Mouse (Mus musculus) layer of hippocampus, adult 8-10 months (tissue): ENCODE measurements around the gene Bach2. TPM values are rescaled to one million over a fixed set of nuclear protein-coding genes. Genes with fewer than 3 reads are reported as not detected.

Source experiments
- DNase-seq, 2 experiments: peaks; one replicate each; pipeline ENCODE4 v3.0.0; 2022; ENCODE audit warnings: low spot score in 2 of 2
- total RNA-seq, 4 experiments: library from RNA; stranded (reverse); gene quantifications; 2 replicates each; pipeline ENCODE4 v1.2.4; 2022

Gene Bach2
- total RNA-seq, 4 experiments from 2014 or later, result 15.1 to 17.9 (median 17.0) TPM

DNA sequence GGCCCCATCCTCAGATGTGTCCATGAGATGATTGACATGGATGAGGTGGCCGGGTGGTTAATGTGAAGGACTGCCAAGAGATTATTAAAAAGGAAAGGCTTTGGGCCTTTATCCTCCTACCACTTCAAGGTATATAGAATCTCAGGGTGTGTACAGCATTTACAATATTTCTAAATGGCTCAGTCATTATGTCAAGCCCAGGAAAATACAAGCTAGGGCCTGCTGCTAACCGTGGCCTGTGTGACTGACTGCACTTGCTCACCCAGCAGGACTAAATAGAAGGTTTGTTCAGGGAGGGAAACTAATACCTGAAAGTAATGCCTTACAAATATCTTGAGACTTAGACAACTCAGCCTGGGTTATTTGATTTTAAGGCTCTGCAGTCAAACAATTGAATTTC, 283.4 kb downstream of the Bach2 start:
- DNase-seq, result no peak

DNA sequence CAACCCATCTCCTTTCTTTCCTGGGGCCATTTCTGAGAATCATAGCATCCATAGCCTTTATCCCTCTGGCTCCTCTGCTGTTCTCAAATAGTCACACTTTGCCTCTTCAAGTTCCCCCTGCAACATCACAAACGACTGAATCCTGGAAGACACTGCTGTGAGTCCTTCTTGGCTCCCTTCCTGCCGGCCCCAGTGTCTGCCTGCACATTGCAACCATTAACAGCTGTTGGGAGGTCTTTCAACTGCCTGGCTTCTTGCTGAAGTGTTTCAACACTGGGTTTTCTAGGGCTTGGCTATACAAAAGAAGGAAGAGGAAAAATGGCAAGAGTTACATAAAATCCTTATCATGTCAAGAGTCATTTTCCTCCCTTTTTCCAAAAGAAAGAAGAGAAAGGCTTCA, 285.7 kb downstream of the Bach2 start:
- DNase-seq, result no peak

DNA sequence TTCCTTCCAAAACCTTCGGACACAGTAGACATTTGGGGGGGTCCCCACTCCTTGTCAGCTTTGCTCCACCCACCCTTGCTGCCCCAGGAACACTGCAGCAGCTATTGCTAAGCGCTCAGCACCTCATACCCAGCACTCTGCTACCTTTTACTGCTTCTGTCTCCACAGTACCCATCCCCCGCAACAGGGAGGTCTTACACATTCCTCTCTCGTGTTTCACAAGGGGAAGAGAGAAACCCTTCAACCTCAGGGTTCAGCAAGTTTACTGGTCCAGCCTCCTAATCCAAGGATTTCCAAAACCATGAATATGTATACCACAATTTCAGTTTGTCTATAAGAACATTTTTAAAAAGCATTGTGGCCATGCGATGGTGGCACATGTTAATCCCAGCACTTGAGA, 286.4 kb downstream of the Bach2 start:
- no peak for DNase-seq

DNA sequence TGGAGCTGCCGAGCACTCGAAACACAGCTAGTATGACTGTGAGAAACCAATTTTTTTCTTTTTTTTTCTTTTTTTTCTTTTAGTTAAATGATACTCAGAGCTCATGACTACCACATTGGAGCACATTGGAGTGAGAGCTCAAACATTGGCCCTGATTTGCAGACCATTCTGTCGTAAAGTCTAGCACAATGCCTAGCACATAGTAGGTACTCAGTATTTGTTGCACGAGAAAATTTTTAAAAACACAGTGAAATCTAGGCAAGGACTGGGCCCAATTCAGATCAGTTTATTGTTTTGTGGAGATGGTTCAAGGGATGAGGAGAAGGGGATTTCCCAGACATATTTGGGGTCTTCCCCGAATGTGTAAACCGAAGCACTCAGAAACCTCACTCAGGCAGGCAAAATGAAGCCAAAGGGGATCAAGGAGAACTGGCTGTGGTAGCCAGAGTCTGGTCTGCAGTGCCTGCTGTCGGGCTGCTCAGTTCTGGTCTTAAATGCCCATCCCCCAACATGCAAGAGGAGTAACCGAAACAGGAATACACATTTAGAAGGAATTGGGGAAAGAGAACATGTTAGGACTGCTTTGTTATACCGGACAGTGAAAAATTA, 287.7 kb downstream of the Bach2 start:
- DNase-seq, result no peak

DNA sequence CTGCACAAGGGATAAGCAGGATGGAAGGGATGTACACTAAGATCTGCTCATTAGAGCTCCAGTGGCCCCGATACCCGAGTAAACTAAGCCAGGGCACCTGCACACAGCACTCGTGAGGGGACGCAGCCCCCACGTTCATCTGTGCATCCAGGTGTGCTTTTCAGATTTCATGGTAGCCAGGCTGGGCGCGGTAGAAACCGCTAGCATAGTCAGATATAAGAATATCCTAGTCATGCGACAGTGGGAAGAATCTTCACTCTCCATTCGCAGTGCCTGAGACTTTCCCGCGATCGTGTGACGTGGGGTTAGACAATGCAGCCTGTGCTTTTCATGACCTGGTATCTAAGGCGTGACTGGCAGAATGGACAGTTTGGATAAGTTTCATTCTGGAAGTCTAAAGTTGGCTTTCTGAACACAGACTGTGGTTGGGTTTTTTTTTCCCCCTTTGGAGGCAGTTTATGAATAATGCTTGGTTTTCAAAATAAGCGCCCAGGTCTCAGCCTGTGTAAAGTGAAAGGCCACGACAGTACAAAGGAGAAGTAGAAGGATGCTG, 290.9 kb downstream of the Bach2 start:
- DNase-seq, result no peak

DNA sequence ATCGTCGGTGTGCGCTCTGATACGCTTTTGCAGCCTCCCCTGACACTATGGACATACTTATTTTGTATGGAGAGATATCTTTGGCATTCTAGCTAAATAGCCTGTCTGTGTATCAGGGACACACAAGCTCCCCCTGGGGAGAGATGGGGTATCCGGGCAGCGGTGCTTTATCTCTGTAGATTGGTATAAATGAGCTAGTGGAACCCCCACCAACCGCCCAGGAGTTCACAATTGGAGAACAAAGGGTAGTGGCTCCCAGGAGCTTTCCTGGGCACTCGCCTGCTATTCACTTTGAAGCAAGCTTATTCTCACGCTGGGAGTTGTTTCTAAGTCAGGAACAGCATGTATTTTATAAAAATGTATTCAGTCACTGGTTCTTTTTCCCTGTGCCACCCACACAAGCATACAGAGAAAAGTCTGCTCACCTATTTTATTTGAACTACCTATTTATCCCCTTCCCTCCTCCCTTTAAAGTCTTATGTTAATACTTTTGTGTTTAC, 291.9 kb downstream of the Bach2 start:
- no peak for DNase-seq

DNA sequence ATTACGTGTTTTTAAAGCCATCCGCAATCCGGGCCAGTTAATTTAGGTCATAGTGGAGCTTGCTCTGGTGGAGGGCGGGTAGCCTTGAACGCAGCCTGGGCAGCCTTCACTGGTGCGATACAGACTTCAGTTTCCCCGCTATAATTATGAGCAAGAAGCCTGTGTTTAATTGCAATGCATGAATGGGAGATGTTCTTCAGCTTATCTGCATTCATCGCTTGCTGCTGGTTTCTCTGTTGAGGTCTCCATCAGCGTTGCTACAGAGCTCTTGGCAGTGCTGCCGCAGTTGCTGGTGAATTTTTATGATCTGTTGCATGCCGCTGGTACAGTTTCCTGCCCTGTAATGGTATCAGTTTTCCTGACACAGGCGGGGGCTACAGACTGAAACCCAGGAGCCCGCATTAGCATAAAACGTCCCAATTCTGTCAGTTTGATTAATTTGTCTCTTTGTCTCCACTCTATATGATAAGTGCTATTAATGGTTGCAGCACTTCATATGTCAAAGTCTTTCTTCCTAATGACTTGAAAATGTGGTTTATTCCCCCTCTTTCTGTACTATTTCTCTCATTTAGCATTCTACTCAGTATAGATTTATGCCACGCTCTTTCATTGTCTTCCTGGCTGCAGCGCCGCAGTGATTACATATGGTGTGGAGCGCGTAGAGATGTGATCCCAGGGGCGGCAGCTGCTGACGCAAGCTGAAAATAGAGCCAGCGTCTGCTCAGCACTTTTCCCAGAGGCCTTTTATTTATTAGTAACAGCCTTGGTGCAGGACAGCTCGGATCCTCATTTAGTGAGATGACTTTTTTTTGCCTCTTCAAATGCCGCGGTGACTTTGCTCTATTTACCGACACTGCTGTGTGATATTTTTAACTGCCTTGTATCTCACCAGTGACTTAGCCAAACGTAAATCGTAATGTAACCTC, 292.6 kb downstream of the Bach2 start:
- peak in 1 of 2 experiments; percentile 57 for DNase-seq

DNA sequence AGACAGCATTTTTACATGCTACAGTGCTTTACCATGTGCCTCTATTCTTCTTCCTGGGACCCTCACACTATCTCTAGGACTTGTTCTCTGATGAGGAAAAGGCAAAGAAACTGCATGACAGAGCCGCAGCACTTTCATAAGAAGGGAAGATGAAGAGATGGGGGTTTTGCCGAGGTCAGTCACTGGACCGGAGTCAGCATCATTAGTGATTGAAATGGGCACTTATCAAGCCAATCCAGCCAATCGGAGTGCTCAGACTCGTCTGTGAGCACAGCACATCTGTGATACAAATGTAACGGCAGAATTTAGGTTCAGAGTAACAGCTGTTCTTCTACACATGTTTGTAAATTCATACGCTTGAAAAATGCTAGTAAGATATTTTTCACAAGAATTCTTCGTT, 293.5 kb downstream of the Bach2 start:
- DNase-seq, result no peak

DNA sequence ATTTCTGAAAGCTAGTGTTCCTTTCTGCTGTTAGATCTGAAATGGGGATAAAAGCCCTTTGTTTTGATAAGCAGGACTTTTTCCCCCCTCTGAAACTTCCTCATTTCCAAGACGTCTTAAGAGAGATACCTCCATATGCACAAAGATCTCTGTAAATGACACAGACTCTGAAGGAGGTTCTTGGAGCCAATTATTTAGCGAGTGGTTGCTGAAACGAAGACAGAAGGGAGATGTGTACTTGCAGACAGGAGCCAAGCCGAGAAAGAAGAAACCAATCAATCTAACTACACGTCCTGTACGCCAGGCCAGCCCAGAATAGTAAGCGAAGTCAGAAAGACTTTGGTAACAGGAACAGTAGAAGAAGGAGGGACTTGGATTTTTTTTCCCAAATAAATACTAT, 295.1 kb downstream of the Bach2 start:
- no peak for DNase-seq

DNA sequence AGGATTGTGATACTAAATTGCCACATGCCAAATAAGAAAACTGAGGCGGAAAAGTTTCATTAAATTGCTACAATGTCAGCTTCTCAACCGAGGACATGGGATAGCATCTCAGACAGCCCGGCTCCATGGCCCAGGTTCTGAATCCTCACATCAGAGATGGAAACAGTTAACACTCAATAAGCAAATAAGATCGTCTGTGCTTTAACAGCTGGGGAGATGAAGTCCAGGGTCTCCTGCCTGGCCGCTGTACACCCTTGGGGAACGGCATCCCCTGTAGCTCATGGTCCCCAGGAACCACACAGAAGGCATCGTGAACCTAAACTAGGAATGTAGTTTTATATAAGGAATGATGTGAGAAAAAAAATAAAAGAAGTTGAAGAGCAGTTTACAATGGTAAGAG, 297.0 kb downstream of the Bach2 start:
- DNase-seq, result no peak

DNA sequence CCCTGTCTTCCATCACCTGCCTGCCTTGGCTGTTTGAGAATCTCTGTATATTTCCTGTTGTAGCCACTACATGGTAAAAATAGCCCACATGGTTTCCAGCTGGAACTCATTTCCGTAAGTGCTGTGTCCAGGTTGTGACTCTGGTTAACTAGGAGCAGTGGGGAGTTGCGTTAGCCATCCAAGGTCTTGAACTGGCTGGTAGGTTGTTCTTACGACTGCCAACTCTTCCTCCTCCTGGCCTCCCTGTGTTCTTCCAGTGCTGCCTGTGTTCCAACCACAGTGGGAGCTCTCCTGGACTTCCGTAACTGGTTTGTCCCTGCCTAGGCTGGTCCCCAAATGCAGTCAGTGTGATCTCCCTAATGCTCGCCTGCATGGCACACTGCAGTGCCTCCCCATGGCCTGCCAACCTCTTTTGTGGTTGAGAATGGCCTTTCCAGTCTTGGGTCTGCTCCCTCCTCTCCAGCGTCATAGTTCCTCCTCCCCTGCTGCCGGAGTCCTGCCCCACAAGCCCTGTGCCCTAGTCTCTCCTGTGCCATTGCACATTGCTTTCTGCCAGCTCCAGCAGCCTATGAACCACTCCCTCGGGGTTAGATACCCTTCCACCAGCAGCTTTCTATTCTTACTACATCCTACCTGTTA, 298.4 kb downstream of the Bach2 start:
- no peak for DNase-seq

DNA sequence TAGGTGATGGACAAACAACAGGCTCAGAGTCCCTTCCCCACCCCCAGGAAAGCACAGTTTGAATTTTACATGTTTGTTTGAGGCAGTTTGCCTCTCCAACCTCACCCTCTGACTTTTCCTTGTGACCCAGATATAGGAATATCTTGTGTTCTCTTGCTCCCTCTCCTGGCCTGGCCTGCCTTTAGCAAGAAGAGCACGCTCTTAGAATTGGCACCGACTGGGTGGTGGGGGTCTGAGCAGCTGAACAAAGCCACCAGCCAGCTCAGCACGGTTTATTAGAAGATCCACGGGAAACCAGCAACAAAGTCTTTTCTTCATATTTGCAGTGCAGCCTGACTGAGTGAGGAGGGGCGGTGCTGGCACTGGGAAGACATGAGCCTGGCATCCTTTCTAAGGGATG, 299.5 kb downstream of the Bach2 start:
- DNase-seq, result peak in 1 of 2 experiments; percentile 60

DNA sequence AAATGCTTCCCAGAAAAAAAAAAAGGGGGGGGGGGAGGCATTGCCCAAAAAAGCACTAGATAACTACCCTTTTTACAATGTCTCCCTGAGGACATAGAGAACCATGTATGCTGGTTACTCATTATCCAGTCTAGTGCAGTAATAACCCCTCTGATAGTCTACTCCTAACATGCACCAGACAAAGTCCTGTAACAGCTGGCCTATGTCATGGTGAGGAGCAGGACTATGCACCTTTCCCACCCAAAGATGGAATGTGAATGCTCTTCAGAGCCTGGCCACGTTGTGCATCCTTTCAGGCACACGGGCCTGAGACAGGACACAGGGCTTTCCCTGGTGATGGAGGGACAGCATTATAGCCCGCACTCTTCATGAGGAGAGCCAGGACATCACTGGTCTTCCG, 299.9 kb downstream of the Bach2 start:
- DNase-seq, result no peak

DNA sequence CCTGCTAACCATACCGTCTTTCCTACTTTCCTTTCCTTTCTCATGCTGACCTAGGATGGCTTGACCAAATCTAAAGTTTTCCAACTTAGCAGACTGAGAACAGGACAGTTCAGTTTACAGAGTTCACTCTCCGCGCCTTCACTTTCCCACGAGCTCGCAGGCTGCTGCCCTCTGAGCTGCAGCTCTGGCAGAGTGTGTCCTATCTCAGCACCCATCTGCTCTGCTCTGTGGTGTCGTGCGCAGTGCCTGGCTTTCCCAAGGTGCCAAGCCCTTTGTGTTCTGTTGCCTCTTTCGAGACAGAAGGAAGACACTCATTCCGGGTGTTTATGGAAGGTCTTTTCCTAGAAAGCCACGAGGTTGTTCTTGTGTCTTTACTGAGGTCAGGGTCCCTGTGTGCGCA, 300.4 kb downstream of the Bach2 start:
- DNase-seq, result no peak

DNA sequence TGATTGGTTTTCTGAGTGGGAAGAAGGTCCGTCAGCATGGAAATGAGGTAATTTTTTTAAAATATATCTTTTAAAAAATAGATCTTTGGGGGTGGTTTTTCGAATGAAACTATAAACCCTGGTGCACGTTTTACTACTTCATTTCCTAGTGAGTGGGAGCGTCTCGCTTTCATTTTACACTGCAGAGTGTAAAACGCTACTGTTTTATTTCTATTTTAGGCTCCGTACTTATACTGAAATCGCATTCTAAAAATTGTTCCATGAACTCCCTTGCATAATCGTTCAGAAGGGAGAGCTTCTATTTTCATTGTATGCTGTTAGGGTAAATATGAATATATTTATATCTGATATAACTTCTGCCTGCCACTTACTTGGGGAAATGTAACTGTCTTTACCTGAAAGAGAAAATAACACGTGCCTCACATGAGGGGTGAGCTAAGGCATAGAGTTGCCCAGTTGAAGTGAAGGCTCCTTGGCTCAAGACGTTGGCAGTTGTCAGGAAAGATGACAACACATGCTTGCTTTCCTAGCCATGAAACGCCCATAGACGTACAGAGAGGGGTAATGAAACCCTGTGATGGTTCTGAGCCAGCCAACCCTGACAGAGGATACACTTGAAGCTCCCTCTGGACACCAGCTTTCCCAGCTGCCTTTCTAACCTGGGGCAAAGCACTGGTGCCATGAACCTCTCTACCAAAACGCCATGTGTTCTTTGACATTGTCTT, 306.4 kb downstream of the Bach2 start:
- no peak for DNase-seq

DNA sequence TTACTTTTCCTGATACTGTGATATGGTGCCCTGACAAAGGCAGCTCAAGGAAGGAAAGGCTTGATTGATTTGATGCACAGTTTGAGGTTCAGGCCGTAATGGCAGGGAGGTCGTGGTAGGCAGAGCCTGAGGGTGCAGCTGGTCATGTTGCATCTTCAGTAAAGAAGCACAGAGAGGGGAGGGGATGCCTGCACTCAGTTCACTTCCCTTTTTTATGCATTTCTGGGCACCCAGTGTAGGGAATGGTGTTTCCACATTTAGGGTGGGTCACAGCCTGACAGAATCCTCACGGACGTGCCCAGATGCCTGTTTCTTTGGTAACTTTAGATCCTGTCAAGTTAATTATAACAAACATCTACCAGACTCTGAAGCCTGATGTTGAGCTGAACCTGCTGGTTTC, 306.9 kb downstream of the Bach2 start:
- no peak for DNase-seq

DNA sequence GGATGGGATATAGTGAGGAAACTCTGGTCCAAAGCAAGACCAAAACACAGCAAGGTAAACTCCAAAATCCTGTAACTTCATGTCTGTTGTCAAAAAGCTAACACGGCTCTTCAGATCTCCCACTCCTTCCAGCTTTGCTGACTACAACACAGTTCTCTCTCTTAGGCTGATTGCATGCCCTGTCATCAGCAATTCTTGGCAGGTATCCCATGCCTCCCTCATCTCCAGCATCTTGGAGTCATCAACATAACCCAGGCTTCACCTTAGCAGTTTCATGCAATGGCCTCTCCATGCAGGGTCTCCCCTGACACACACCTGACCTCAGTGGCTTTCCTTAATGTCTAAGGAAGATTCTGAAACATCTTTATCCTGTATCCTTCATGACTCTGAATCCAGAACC, 310.5 kb downstream of the Bach2 start:
- DNase-seq, result no peak

DNA sequence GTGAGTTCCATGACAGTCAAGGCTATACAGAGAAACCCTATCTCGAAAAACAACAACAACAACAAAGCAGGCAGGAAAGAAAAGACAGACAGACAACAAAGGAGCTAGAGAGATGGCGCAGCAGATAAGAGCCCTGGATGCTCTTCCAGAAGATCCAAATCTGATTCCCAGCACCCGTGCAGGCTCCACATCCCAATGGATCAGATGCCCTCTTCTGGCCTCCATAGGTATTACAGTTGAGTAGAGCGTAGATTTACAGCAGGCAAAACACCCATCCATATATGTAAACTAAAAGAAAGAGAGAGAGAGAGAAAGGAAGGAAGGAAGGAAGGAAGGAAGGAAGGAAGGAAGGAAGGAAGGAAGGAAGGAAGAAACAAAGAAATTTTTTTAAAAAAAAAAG, 312.7 kb downstream of the Bach2 start:
- no peak for DNase-seq

DNA sequence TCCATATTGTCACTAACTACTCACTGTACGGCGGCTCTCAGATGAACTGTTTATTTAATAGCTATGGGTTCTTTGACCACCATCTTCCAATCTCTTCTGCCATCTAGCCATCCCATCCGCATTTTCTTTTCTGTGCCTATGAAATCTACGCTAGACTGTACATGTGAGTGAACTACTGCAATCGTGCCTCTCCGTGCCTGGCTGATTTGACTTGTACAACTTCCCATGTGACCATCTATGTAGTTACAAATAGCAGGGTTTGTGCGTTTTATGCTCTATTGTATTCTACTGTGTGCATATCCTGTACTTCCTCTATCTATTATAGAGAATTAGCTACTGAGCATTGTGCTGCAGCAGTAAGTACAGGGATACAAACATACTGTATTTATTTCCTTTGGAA, 316.9 kb downstream of the Bach2 start:
- no peak for DNase-seq

DNA sequence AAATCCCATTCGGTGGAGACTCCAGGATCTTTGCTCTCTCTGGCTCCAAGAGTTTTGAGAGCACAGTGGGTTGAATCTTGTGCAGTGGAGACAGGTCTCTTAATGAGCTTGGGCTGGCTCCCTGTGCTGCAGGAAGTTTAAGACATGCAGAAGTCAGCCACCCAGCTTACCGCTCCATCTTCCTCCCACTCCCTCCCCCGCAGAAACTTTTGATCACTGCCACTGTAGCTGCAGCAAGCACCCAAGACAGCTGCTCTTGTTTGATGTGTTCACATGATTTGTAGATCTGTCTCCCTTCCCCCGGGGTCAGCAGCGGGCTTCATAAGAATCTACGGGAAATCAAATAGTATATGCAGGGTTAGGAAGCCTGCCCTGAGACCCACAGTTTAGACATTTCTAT, 321.6 kb downstream of the Bach2 start:
- no peak for DNase-seq
